Mouse (Mus musculus) testis, postnatal 10 days (tissue): ENCODE results near the gene Man1a2.

Experiments
- DNase-seq: peaks from one replicate; pipeline ENCODE4 v3.0.0; 2021; ENCODE audit warnings: low spot score

The Man1a2 gene

GRCm38 (mm10) chr3:100685087-100685762 lies at the start of gene Man1a2:
Gene Man1a2, minus strand, starts transcription at chr3:100685503.
- peak; percentile 87 for DNase-seq

GRCm38 (mm10) chr3:100734482-100735154 lies 49.3 kb upstream of the Man1a2 start:
- no peak for DNase-seq

- DNase-seq, result no peak
Observed at GRCm38 (mm10) chr3:100731896-100732295, 46.6 kb upstream of the Man1a2 start.

- no peak for DNase-seq
Observed at GRCm38 (mm10) chr3:100731347-100731746, 46.0 kb upstream of the Man1a2 start.

GRCm38 (mm10) chr3:100728008-100728712 lies 42.9 kb upstream of the Man1a2 start:
- DNase-seq, result no peak

- DNase-seq, result no peak
Observed at GRCm38 (mm10) chr3:100725960-100726674, 40.8 kb upstream of the Man1a2 start.

GRCm38 (mm10) chr3:100720786-100721300 lies 35.5 kb upstream of the Man1a2 start:
- DNase-seq, result no peak

GRCm38 (mm10) chr3:100716241-100716640 lies 30.9 kb upstream of the Man1a2 start:
- DNase-seq, result no peak

GRCm38 (mm10) chr3:100715367-100715766 lies 30.1 kb upstream of the Man1a2 start:
- DNase-seq, result no peak

- DNase-seq, result no peak
Observed at GRCm38 (mm10) chr3:100713142-100714005, 28.1 kb upstream of the Man1a2 start.

GRCm38 (mm10) chr3:100712140-100712539 lies 26.8 kb upstream of the Man1a2 start:
- DNase-seq, result no peak

- no peak for DNase-seq
Observed at GRCm38 (mm10) chr3:100711486-100711885, 26.2 kb upstream of the Man1a2 start.

- no peak for DNase-seq
Observed at GRCm38 (mm10) chr3:100707117-100707516, 21.8 kb upstream of the Man1a2 start.

- DNase-seq, result no peak
Observed at GRCm38 (mm10) chr3:100705128-100705667, 19.9 kb upstream of the Man1a2 start.

- DNase-seq, result no peak
Observed at GRCm38 (mm10) chr3:100703847-100704644, 18.7 kb upstream of the Man1a2 start.

GRCm38 (mm10) chr3:100702875-100703846 lies 17.9 kb upstream of the Man1a2 start:
- no peak for DNase-seq

- DNase-seq, result no peak
Observed at GRCm38 (mm10) chr3:100688747-100689146, 3.4 kb upstream of the Man1a2 start.

GRCm38 (mm10) chr3:100686756-100687155 lies 1.5 kb upstream of the Man1a2 start:
- no peak for DNase-seq
